Mouse (Mus musculus) small intestine, adult 2 months (tissue): ENCODE results near the gene Dcdc2b.

Experiments used
- CTCF ChIP-seq: fragments of 200-500 bp; IDR thresholded peaks from 2 replicates; pipeline ENCODE4 v1.5.1; 2012; ENCODE audit warnings: low read depth, mild to moderate bottlenecking, control low read depth, inconsistent platforms, low read length, moderate library complexity, mixed read lengths; ENCODE audit not compliant: insufficient replicate concordance, insufficient read length; ENCODE audit errors: extremely low read depth
- POLR2A ChIP-seq: fragments of 200-500 bp; IDR thresholded peaks from 2 replicates; pipeline ENCODE4 v1.6.1; 2012; ENCODE audit warnings: low read depth, mild to moderate bottlenecking, control low read depth, inconsistent platforms, low read length, moderate library complexity

GRCm38 (mm10) chr4:129573093-129573370 is 41.0 kb downstream of the Dcdc2b start:
- no peak for TF ChIP-seq POLR2A
- TF ChIP-seq CTCF, result no peak
